Mouse (Mus musculus): Measurements from ENCODE around the gene Myb. TPM values are rescaled to one million over a fixed set of nuclear protein-coding genes. Genes with fewer than 3 reads are reported as not detected.

The Myb gene
- polyA plus RNA-seq (2014; fragmentation: Nextera tagmentation; extraction: Ambion mirVana) = 5.5 and 7.7 TPM in 2 replicates

- Histone ChIP-seq H3K9ac (ENCODE audit: low read depth, low read length) (peak within 1 kb of the TSS; percentile 82), H3K4me3 (ENCODE audit: low read depth, low read length) (peak within 1 kb of the TSS; percentile 73), H3K27ac (replicated peaks; ENCODE audit: low read depth, low read length) (0 out of 2 replicates have a peak within 1 kb of the TSS, but pooled peaks have one; percentile 39), H3K4me2 (ENCODE audit: low read depth, low read length) (peak within 1 kb of the TSS; percentile 97), H3K36me3 (ENCODE audit: control insufficient read depth, insufficient read depth, low read length) (no peaks in the 10 kb centered on the region), H3K9me3 (ENCODE audit: control insufficient read depth, low read length) (no peaks in the 10 kb centered on the region), H3K4me1 (ENCODE audit: control insufficient read depth, insufficient read depth, low read length) (no peaks in the 10 kb centered on the region), H3K27me3 (replicated peaks; ENCODE audit: control insufficient read depth, insufficient read depth, low read length) (peaks cover 21% of the 10 kb centered on the region)
- peak; percentile 86 for ATAC-seq (ENCODE audit: low read depth)
- peak; percentile 85 for DNase-seq (ENCODE audit: low spot score)
- WGBS = under 1% methylated on average over 54 of the region's 86 CpGs
Observed at GRCm38 (mm10) chr10:21160537-21161358, at the start of gene Myb. TSS of gene Myb (minus strand) at chr10:21160984.

- H3K36me3 ChIP-seq (ENCODE audit: control insufficient read depth, insufficient read depth, low read length) = no peaks in the 10 kb centered on the region
- ATAC-seq (ENCODE audit: low read depth) (no peak), DNase-seq (ENCODE audit: low spot score) (no peak)
- no peaks in the 10 kb centered on the region for H3K27me3 ChIP-seq (replicated peaks; ENCODE audit: control insufficient read depth, insufficient read depth, low read length)
- no peak overlapping the region for H3K27ac ChIP-seq (replicated peaks; ENCODE audit: low read depth, low read length)
- no peak overlapping the region for H3K4me2 ChIP-seq (ENCODE audit: low read depth, low read length)
- no peaks in the 10 kb centered on the region for H3K4me1 ChIP-seq (ENCODE audit: control insufficient read depth, insufficient read depth, low read length)
- H3K4me3 ChIP-seq (ENCODE audit: low read depth, low read length) = no peak overlapping the region
- 52% methylated on average over 1 of the region's 1 CpGs for WGBS
- H3K9me3 ChIP-seq (ENCODE audit: control insufficient read depth, low read length) = no peaks in the 10 kb centered on the region
- no peak overlapping the region for H3K9ac ChIP-seq (ENCODE audit: low read depth, low read length)
Observed at GRCm38 (mm10) chr10:21207378-21207777, 46.6 kb upstream of the Myb start.

DNA sequence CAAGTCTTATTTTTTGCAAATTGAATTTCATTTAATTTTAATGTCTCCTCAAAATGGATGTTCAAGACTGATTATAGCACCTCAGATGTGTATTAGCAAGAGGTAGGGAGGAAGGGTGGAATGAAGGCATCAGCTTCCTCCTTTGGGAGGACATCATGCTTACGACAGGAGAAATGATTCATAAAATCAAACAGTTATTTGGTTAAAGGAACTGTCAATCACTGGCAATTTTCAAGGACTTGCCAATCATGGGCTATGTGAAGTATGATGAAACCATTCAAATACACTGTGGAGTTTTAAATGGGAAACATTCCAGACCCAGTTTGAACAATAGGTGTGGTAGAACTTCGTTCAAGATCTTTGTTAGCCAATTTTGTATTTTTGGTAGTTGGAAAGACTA, 45.4 kb upstream of the Myb start:
- no peak overlapping the region for H3K9ac ChIP-seq (ENCODE audit: low read depth, low read length)
- no peak overlapping the region for H3K4me3 ChIP-seq (ENCODE audit: low read depth, low read length)
- no peak overlapping the region for H3K4me2 ChIP-seq (ENCODE audit: low read depth, low read length)
- H3K4me1 ChIP-seq (ENCODE audit: control insufficient read depth, insufficient read depth, low read length) = no peaks in the 10 kb centered on the region
- DNase-seq (ENCODE audit: low spot score) (no peak), ATAC-seq (ENCODE audit: low read depth) (no peak)
- WGBS = 77% methylated on average over 2 of the region's 2 CpGs
- H3K9me3 ChIP-seq (ENCODE audit: control insufficient read depth, low read length) = no peaks in the 10 kb centered on the region
- no peak overlapping the region for H3K27ac ChIP-seq (replicated peaks; ENCODE audit: low read depth, low read length)
- no peaks in the 10 kb centered on the region for H3K27me3 ChIP-seq (replicated peaks; ENCODE audit: control insufficient read depth, insufficient read depth, low read length)
- H3K36me3 ChIP-seq (ENCODE audit: control insufficient read depth, insufficient read depth, low read length) = no peaks in the 10 kb centered on the region

GRCm38 (mm10) chr10:21204496-21205085, 43.8 kb upstream of the Myb start:
- Histone ChIP-seq H3K36me3 (ENCODE audit: control insufficient read depth, insufficient read depth, low read length) (no peaks in the 10 kb centered on the region), H3K27ac (replicated peaks; ENCODE audit: low read depth, low read length) (no peak overlapping the region), H3K4me2 (ENCODE audit: low read depth, low read length) (no peak overlapping the region), H3K9ac (ENCODE audit: low read depth, low read length) (no peak overlapping the region), H3K9me3 (ENCODE audit: control insufficient read depth, low read length) (no peaks in the 10 kb centered on the region), H3K27me3 (replicated peaks; ENCODE audit: control insufficient read depth, insufficient read depth, low read length) (no peaks in the 10 kb centered on the region), H3K4me3 (ENCODE audit: low read depth, low read length) (no peak overlapping the region), H3K4me1 (ENCODE audit: control insufficient read depth, insufficient read depth, low read length) (no peaks in the 10 kb centered on the region)
- DNase-seq (ENCODE audit: low spot score) = no peak
- ATAC-seq (ENCODE audit: low read depth) = no peak
- WGBS = 80% methylated on average over 10 of the region's 10 CpGs

GRCm38 (mm10) chr10:21203886-21204285, 43.1 kb upstream of the Myb start:
- ATAC-seq (ENCODE audit: low read depth) (no peak), DNase-seq (ENCODE audit: low spot score) (no peak)
- no peak overlapping the region for H3K27ac ChIP-seq (replicated peaks; ENCODE audit: low read depth, low read length)
- no peak overlapping the region for H3K9ac ChIP-seq (ENCODE audit: low read depth, low read length)
- no peak overlapping the region for H3K4me3 ChIP-seq (ENCODE audit: low read depth, low read length)
- no peaks in the 10 kb centered on the region for H3K4me1 ChIP-seq (ENCODE audit: control insufficient read depth, insufficient read depth, low read length)
- no peaks in the 10 kb centered on the region for H3K36me3 ChIP-seq (ENCODE audit: control insufficient read depth, insufficient read depth, low read length)
- H3K27me3 ChIP-seq (replicated peaks; ENCODE audit: control insufficient read depth, insufficient read depth, low read length) = no peaks in the 10 kb centered on the region
- 81% methylated on average over 5 of the region's 5 CpGs for WGBS
- H3K4me2 ChIP-seq (ENCODE audit: low read depth, low read length) = no peak overlapping the region
- H3K9me3 ChIP-seq (ENCODE audit: control insufficient read depth, low read length) = no peaks in the 10 kb centered on the region

GRCm38 (mm10) chr10:21203461-21203860, 42.7 kb upstream of the Myb start:
- Histone ChIP-seq H3K27me3 (replicated peaks; ENCODE audit: control insufficient read depth, insufficient read depth, low read length) (no peaks in the 10 kb centered on the region), H3K4me3 (ENCODE audit: low read depth, low read length) (no peak overlapping the region), H3K27ac (replicated peaks; ENCODE audit: low read depth, low read length) (no peak overlapping the region), H3K9ac (ENCODE audit: low read depth, low read length) (no peak overlapping the region), H3K4me1 (ENCODE audit: control insufficient read depth, insufficient read depth, low read length) (no peaks in the 10 kb centered on the region), H3K36me3 (ENCODE audit: control insufficient read depth, insufficient read depth, low read length) (no peaks in the 10 kb centered on the region), H3K9me3 (ENCODE audit: control insufficient read depth, low read length) (no peaks in the 10 kb centered on the region), H3K4me2 (ENCODE audit: low read depth, low read length) (no peak overlapping the region)
- no peak for DNase-seq (ENCODE audit: low spot score)
- 86% methylated on average over 3 of the region's 3 CpGs for WGBS
- no peak for ATAC-seq (ENCODE audit: low read depth)

DNA sequence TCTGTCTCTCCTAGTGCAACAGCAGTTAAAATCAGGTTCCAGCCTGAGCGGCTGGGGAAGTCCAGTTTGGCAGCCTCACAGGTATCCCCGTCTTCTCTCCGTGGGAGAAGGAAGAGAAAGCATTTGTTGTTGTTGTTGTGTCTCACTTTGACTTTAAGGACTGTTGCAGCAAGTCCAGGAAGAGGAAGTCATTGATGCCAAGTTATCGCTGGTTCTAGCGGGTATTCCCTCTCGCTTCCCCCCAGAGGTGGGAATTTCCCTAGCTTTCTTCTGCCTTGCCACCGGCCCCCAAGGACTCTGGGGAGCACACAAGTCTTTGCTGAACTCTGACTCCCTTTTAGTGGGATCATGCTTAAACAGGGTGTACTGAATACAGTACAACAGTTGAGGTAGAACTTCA, 40.0 kb upstream of the Myb start:
- H3K4me3 ChIP-seq (ENCODE audit: low read depth, low read length) = no peak overlapping the region
- no peaks in the 10 kb centered on the region for H3K9me3 ChIP-seq (ENCODE audit: control insufficient read depth, low read length)
- no peaks in the 10 kb centered on the region for H3K27me3 ChIP-seq (replicated peaks; ENCODE audit: control insufficient read depth, insufficient read depth, low read length)
- DNase-seq (ENCODE audit: low spot score) (no peak), ATAC-seq (ENCODE audit: low read depth) (no peak)
- H3K4me2 ChIP-seq (ENCODE audit: low read depth, low read length) = no peak overlapping the region
- H3K36me3 ChIP-seq (ENCODE audit: control insufficient read depth, insufficient read depth, low read length) = no peaks in the 10 kb centered on the region
- H3K9ac ChIP-seq (ENCODE audit: low read depth, low read length) = no peak overlapping the region
- H3K4me1 ChIP-seq (ENCODE audit: control insufficient read depth, insufficient read depth, low read length) = no peaks in the 10 kb centered on the region
- WGBS = 83% methylated on average over 7 of the region's 7 CpGs
- no peak overlapping the region for H3K27ac ChIP-seq (replicated peaks; ENCODE audit: low read depth, low read length)

DNA sequence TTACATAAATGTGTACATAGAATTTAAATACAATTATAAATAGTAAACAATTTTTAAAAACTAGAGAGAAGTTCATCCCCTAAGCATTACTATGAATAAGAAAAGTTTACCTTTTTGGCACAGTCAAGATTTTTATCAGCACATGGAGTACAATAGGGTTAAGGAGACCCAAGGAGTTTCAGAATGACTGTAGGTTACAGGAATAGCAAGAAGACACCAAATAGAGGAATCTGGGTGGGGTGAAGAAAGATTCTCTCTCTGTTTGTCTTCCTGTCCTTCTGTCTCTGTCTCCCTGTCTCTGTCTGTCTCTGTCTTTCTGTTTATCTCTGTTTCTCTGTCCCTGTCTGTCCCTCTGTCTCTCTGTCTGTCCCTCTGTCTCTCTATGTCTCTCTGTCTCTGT, 39.5 kb upstream of the Myb start:
- no peak overlapping the region for H3K4me3 ChIP-seq (ENCODE audit: low read depth, low read length)
- H3K4me1 ChIP-seq (ENCODE audit: control insufficient read depth, insufficient read depth, low read length) = no peaks in the 10 kb centered on the region
- H3K36me3 ChIP-seq (ENCODE audit: control insufficient read depth, insufficient read depth, low read length) = no peaks in the 10 kb centered on the region
- H3K9ac ChIP-seq (ENCODE audit: low read depth, low read length) = no peak overlapping the region
- H3K27ac ChIP-seq (replicated peaks; ENCODE audit: low read depth, low read length) = no peak overlapping the region
- no peaks in the 10 kb centered on the region for H3K27me3 ChIP-seq (replicated peaks; ENCODE audit: control insufficient read depth, insufficient read depth, low read length)
- no peaks in the 10 kb centered on the region for H3K9me3 ChIP-seq (ENCODE audit: control insufficient read depth, low read length)
- ATAC-seq (ENCODE audit: low read depth) (no peak), DNase-seq (ENCODE audit: low spot score) (no peak)
- no peak overlapping the region for H3K4me2 ChIP-seq (ENCODE audit: low read depth, low read length)
